Mouse (Mus musculus) kidney, adult 2 months (tissue): ENCODE measurements at regions not wholly inside any gene's neighbourhood (a gene's known extent, or its start where the extent isn't known, plus 50 kb on each side); places are given as distances from the start of the nearest gene placed in this dataset.

Experiments used
- DNase-seq: peaks from one replicate; pipeline ENCODE4 v3.0.0; 2021
- H3K27ac ChIP-seq: fragments of 200-500 bp; 2 replicates; pipeline ENCODE4 v1.5.1; 2012; ENCODE audit warnings: low read depth, low read length, control low read depth, inconsistent platforms; ENCODE audit not compliant: insufficient read depth
- H3K27me3 ChIP-seq: fragments of 200-500 bp; replicated peaks from 2 replicates; pipeline ENCODE4 v1.6.1; 2012; ENCODE audit warnings: mild to moderate bottlenecking, moderate library complexity, low read length, inconsistent platforms; ENCODE audit not compliant: control insufficient read depth, insufficient read depth
- H3K36me3 ChIP-seq: fragments of 200-500 bp; 2 replicates; pipeline ENCODE4 v1.6.1; 2012; ENCODE audit warnings: mild to moderate bottlenecking, moderate library complexity, low read length, inconsistent platforms; ENCODE audit not compliant: control insufficient read depth, insufficient read depth
- H3K4me1 ChIP-seq: fragments of 200-500 bp; 2 replicates; pipeline ENCODE4 v1.6.1; 2011; ENCODE audit warnings: low read length; ENCODE audit not compliant: control insufficient read depth, insufficient read depth
- H3K4me3 ChIP-seq: fragments of 200-500 bp; 2 replicates; pipeline ENCODE4 v1.5.1; 2011; ENCODE audit warnings: mild to moderate bottlenecking, low read depth, low read length, control low read depth; ENCODE audit not compliant: insufficient read depth
- CTCF ChIP-seq: fragments of 200-500 bp; conservative IDR thresholded peaks from 2 replicates; pipeline ENCODE4 v1.5.1; 2011; ENCODE audit warnings: low read depth, mild to moderate bottlenecking, control low read depth, low read length, moderate library complexity, mixed read lengths; ENCODE audit not compliant: insufficient read depth, insufficient read length
- POLR2A ChIP-seq: fragments of 200-500 bp; IDR thresholded peaks from one replicate; pipeline ENCODE4 v1.6.1; 2011; ENCODE audit warnings: low read depth, low read length, control low read depth
- WGBS: fragments of 180-500 bp; shearing (Covaris S2); methylation state at CpG from one replicate; pipeline ENCODE4 v1.1.7; 2018; 5-methylcytosine and 5-hydroxymethylcytosine counted together

- H3K27ac ChIP-seq: no peak overlapping the region
- no peaks in the 10 kb centered on the region for H3K27me3 ChIP-seq
- TF ChIP-seq CTCF (no peak), POLR2A (no peak)
- no peak overlapping the region for H3K4me3 ChIP-seq
- DNase-seq: no peak
- no peaks in the 10 kb centered on the region for H3K4me1 ChIP-seq
- no peaks in the 10 kb centered on the region for H3K36me3 ChIP-seq
- WGBS: 70% methylated on average over 2 of the region's 2 CpGs
Observed at GRCm38 (mm10) chr12:109662179-109662578, 62.0 kb upstream of the Rtl1 start.

- Histone ChIP-seq H3K27ac (no peak overlapping the region), H3K4me1 (no peaks in the 10 kb centered on the region), H3K4me3 (no peak overlapping the region), H3K36me3 (no peaks in the 10 kb centered on the region), H3K27me3 (no peaks in the 10 kb centered on the region)
- WGBS: 62% methylated on average over 4 of the region's 4 CpGs
- TF ChIP-seq POLR2A: no peak
- DNase-seq: no peak
Observed at GRCm38 (mm10) chr12:109674766-109675165, 74.6 kb upstream of the Rtl1 start.

- Histone ChIP-seq H3K27me3 (no peaks in the 10 kb centered on the region), H3K4me1 (no peaks in the 10 kb centered on the region), H3K36me3 (no peaks in the 10 kb centered on the region), H3K4me3 (no peak overlapping the region), H3K27ac (no peak overlapping the region)
- no peak for TF ChIP-seq CTCF
- no peak for TF ChIP-seq POLR2A
- 90% methylated on average over 4 of the region's 4 CpGs for WGBS
- no peak for DNase-seq
Observed at GRCm38 (mm10) chr12:109694046-109694445, 93.9 kb upstream of the Rtl1 start.

GRCm38 (mm10) chr12:109694801-109695430 lies 94.8 kb upstream of the Rtl1 start:
- TF ChIP-seq CTCF: no peak
- no peak for TF ChIP-seq POLR2A

GRCm38 (mm10) chr12:109706820-109707219 lies 106.7 kb upstream of the Rtl1 start:
- Histone ChIP-seq H3K4me1 (no peaks in the 10 kb centered on the region), H3K4me3 (no peak overlapping the region), H3K27ac (no peak overlapping the region), H3K27me3 (no peaks in the 10 kb centered on the region), H3K36me3 (no peaks in the 10 kb centered on the region)
- TF ChIP-seq POLR2A: no peak
- no peak for TF ChIP-seq CTCF
- WGBS: 64% methylated on average over 4 of the region's 6 CpGs
- no peak for DNase-seq

More at GRCm38 (mm10) chr12:109694801-109695430, 94.8 kb upstream of the Rtl1 start:
- DNase-seq: no peak
- Histone ChIP-seq H3K36me3 (no peaks in the 10 kb centered on the region), H3K27ac (no peak overlapping the region), H3K4me3 (no peak overlapping the region), H3K27me3 (no peaks in the 10 kb centered on the region), H3K4me1 (no peaks in the 10 kb centered on the region)
- WGBS: 76% methylated on average over 5 of the region's 5 CpGs

GRCm38 (mm10) chr12:109709661-109710060 lies 109.5 kb upstream of the Rtl1 start:
- H3K27me3 ChIP-seq: no peaks in the 10 kb centered on the region
- WGBS: 87% methylated on average over 5 of the region's 5 CpGs
- TF ChIP-seq CTCF (no peak), POLR2A (no peak)
- H3K36me3 ChIP-seq: no peaks in the 10 kb centered on the region
- H3K27ac ChIP-seq: no peak overlapping the region
- H3K4me3 ChIP-seq: no peak overlapping the region
- no peaks in the 10 kb centered on the region for H3K4me1 ChIP-seq
- DNase-seq: no peak

- H3K4me3 ChIP-seq: no peak overlapping the region
- no peaks in the 10 kb centered on the region for H3K36me3 ChIP-seq
- H3K4me1 ChIP-seq: no peaks in the 10 kb centered on the region
- H3K27me3 ChIP-seq: no peaks in the 10 kb centered on the region
- 92% methylated on average over 5 of the region's 5 CpGs for WGBS
- DNase-seq: no peak
- no peak for TF ChIP-seq POLR2A
- TF ChIP-seq CTCF: no peak
- no peak overlapping the region for H3K27ac ChIP-seq
Observed at GRCm38 (mm10) chr12:109711392-109711791, 111.3 kb upstream of the Rtl1 start.
